Mouse (Mus musculus) ES-E14 (cell line): Measurements from ENCODE around the gene Frem2.

Source experiments
- HCFC1 ChIP-seq: IDR thresholded peaks from 2 replicates; pipeline ENCODE4 v1.6.1; 2012; ENCODE audit warnings: low read length, inconsistent platforms, borderline replicate concordance; ENCODE audit not compliant: insufficient read depth
- MAFK ChIP-seq: IDR thresholded peaks from 2 replicates; pipeline ENCODE4 v1.6.1; 2014; ENCODE audit warnings: mild to moderate bottlenecking, low read depth, low read length, inconsistent platforms; ENCODE audit not compliant: insufficient read depth
- ZC3H11A ChIP-seq: IDR thresholded peaks from 2 replicates; pipeline ENCODE4 v1.6.1; 2012; ENCODE audit warnings: low read depth, mild to moderate bottlenecking, inconsistent platforms, low read length, borderline replicate concordance
- ZNF384 ChIP-seq: IDR thresholded peaks from 2 replicates; pipeline ENCODE4 v1.6.1; 2012; ENCODE audit warnings: low read depth, low read length, inconsistent platforms

DNA sequence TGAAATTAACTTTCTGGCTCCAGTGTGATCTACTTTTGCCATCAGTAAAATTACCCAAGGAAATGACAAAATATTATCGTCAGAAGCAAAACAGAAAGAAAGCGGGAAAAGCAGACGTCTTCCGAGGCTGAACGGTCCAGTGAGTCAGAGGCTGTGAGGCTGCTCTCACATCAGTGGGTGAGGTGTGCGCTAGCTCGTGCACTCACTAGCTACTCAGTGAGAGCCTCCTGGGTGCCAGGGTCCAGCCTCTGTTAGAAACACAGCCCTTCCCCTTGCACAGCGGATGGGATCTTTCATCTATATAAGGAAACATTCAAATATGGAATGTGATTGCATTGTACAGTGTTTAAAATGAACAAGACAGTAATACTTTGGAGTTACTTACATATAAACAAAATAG, 36.8 kb downstream of the Frem2 start:
- TF ChIP-seq MAFK (no peak), ZNF384 (no peak), ZC3H11A (no peak), HCFC1 (no peak)
